Mouse (Mus musculus): Measurements from ENCODE around the gene Vmn1r221. TPM values are rescaled to one million over a fixed set of nuclear protein-coding genes. Genes with fewer than 3 reads are reported as not detected.
A peak's percentile ranks its signal among the peaks of the same experiment; 100 is the strongest.

Gene Vmn1r221
- polyA plus RNA-seq, 1 experiment: not detected

- H3K4me3 ChIP-seq (ENCODE audit: low read depth, low read length): no peak overlapping the region
- H3K4me1 ChIP-seq (ENCODE audit: control insufficient read depth, insufficient read depth, low read length): no peaks in the 10 kb centered on the region
- no peak overlapping the region for H3K27ac ChIP-seq (ENCODE audit: insufficient read depth, low read length)
- no peak overlapping the region for H3K9ac ChIP-seq (ENCODE audit: low read depth, poor library complexity, severe bottlenecking)
- 0 out of 2 replicates have a peak, but pooled peaks cover 2% of the 10 kb centered on the region for H3K9me3 ChIP-seq (replicated peaks; ENCODE audit: control insufficient read depth, insufficient read depth, low read length, poor library complexity, severe bottlenecking)
- no peak for TF ChIP-seq CTCF (IDR thresholded peaks at IDR 0.05; ENCODE audit: low read depth, low read length)
- H3K36me3 ChIP-seq (ENCODE audit: control insufficient read depth, insufficient read depth, low read length, poor library complexity, severe bottlenecking): no peaks in the 10 kb centered on the region
- no peaks in the 10 kb centered on the region for H3K27me3 ChIP-seq (ENCODE audit: control insufficient read depth, insufficient read depth, low read length, poor library complexity, severe bottlenecking)
Observed at GRCm38 (mm10) chr13:23269681-23270080, 55.8 kb downstream of the Vmn1r221 start.

GRCm38 (mm10) chr13:23270321-23271101 lies 56.6 kb downstream of the Vmn1r221 start:
- Histone ChIP-seq H3K4me3 (ENCODE audit: low read depth, low read length) (peak overlapping the region; percentile 72), H3K27me3 (ENCODE audit: control insufficient read depth, insufficient read depth, low read length, poor library complexity, severe bottlenecking) (no peaks in the 10 kb centered on the region), H3K9ac (ENCODE audit: low read depth, poor library complexity, severe bottlenecking) (no peak overlapping the region), H3K27ac (ENCODE audit: insufficient read depth, low read length) (no peak overlapping the region), H3K9me3 (replicated peaks; ENCODE audit: control insufficient read depth, insufficient read depth, low read length, poor library complexity, severe bottlenecking) (0 out of 2 replicates have a peak, but pooled peaks cover 2% of the 10 kb centered on the region), H3K4me1 (ENCODE audit: control insufficient read depth, insufficient read depth, low read length) (no peaks in the 10 kb centered on the region), H3K36me3 (ENCODE audit: control insufficient read depth, insufficient read depth, low read length, poor library complexity, severe bottlenecking) (no peaks in the 10 kb centered on the region)
- no peak for TF ChIP-seq CTCF (IDR thresholded peaks at IDR 0.05; ENCODE audit: low read depth, low read length)
- TF ChIP-seq EP300 (IDR thresholded peaks at IDR 0.05; ENCODE audit: insufficient read depth, low read depth, low read length): 0 out of 2 replicates have a peak, but pooled peaks have one; percentile 58
- no peak for TF ChIP-seq POLR2A (IDR thresholded peaks at IDR 0.05; ENCODE audit: insufficient read depth, low read length)

Other genes with a start within 250 kb of the Vmn1r221 start
- gene Vmn1r213, start 206.5 kb upstream of the Vmn1r221 start, polyA plus RNA-seq (2011; ENCODE audit: insufficient read depth, insufficient read length, low read depth, missing spikeins): not detected in 2 replicates
- not detected in 2 replicates for gene Vmn1r214, start 183.7 kb upstream of the Vmn1r221 start, polyA plus RNA-seq (2011; ENCODE audit: insufficient read depth, insufficient read length, low read depth, missing spikeins)
- not detected in 2 replicates for gene Vmn1r215, start 146.1 kb upstream of the Vmn1r221 start, polyA plus RNA-seq (2011; ENCODE audit: insufficient read depth, insufficient read length, low read depth, missing spikeins)
- not detected in 2 replicates for gene Vmn1r217, start 95.9 kb upstream of the Vmn1r221 start, polyA plus RNA-seq (2011; ENCODE audit: insufficient read depth, insufficient read length, low read depth, missing spikeins)
- 0.11 and 0.12 TPM in 2 replicates for gene Vmn1r218, start 81.0 kb upstream of the Vmn1r221 start, polyA plus RNA-seq (2011; ENCODE audit: insufficient read depth, insufficient read length, low read depth, missing spikeins)
- gene Vmn1r219, start 54.8 kb upstream of the Vmn1r221 start, polyA plus RNA-seq (2011; ENCODE audit: insufficient read depth, insufficient read length, low read depth, missing spikeins): not detected in 2 replicates
- not detected in 2 replicates for gene Vmn1r220, start 26.2 kb upstream of the Vmn1r221 start, polyA plus RNA-seq (2011; ENCODE audit: insufficient read depth, insufficient read length, low read depth, missing spikeins)
- not detected in 2 replicates for gene Vmn1r222, start 21.8 kb downstream of the Vmn1r221 start, polyA plus RNA-seq (2011; ENCODE audit: insufficient read depth, insufficient read length, low read depth, missing spikeins)
- gene Vmn1r223, start 33.0 kb downstream of the Vmn1r221 start, polyA plus RNA-seq (2011; ENCODE audit: insufficient read depth, insufficient read length, low read depth, missing spikeins): not detected in 2 replicates
- 47.3 and 52.8 TPM in 2 replicates for gene Zfp322a, start 155.1 kb downstream of the Vmn1r221 start, polyA plus RNA-seq (2011; ENCODE audit: insufficient read depth, insufficient read length, low read depth, missing spikeins)
- gene Abt1, start 209.7 kb downstream of the Vmn1r221 start, polyA plus RNA-seq (2011; ENCODE audit: insufficient read depth, insufficient read length, low read depth, missing spikeins): 10.0 and 10.3 TPM in 2 replicates